Mouse (Mus musculus) ES-E14 (cell line): ENCODE results near the gene Tst. TPM values are rescaled to one million over a fixed set of nuclear protein-coding genes. Genes with fewer than 3 reads are reported as not detected.
A peak's percentile ranks its signal among the peaks of the same experiment; 100 is the strongest.

ENCODE experiments used
- DNase-seq: peaks from one replicate; pipeline ENCODE4 v3.0.0-alpha.2; 2013; ENCODE audit warnings: low read depth, low spot score
- H3K27ac ChIP-seq: 2 replicates; pipeline ENCODE4 v1.5.1; 2012; ENCODE audit warnings: low read depth, mild to moderate bottlenecking, low read length, moderate library complexity, mixed read lengths; ENCODE audit not compliant: poor library complexity, insufficient read depth, severe bottlenecking
- H3K36me3 ChIP-seq: 2 replicates; pipeline ENCODE4 v1.6.1; 2012; ENCODE audit warnings: mild to moderate bottlenecking, low read length, moderate library complexity, mixed read lengths; ENCODE audit not compliant: control insufficient read depth, poor library complexity, insufficient read depth, severe bottlenecking
- H3K4me1 ChIP-seq, 2 experiments: fragments of 150-350 bp in 1 of 2; sonication (generic) in 1 of 2; 2 replicates each; pipeline ENCODE4 v1.6.1; 2012; ENCODE audit warnings: low read length in 2 of 2, mild to moderate bottlenecking in 1 of 2, mixed read lengths in 1 of 2; ENCODE audit not compliant: control insufficient read depth in 2 of 2, insufficient read depth in 2 of 2, poor library complexity in 1 of 2
- H3K4me3 ChIP-seq, 2 experiments: fragments of 150-350 bp in 1 of 2; sonication (generic) in 1 of 2; 2 replicates each; pipeline ENCODE4 v1.5.1; 2012; ENCODE audit warnings: low read length in 2 of 2, low read depth in 1 of 2, mild to moderate bottlenecking in 1 of 2, mixed read lengths in 1 of 2; ENCODE audit not compliant: insufficient read depth in 1 of 2, poor library complexity in 1 of 2, severe bottlenecking in 1 of 2
- H3K9ac ChIP-seq: 2 replicates; pipeline ENCODE4 v1.6.1; 2012; ENCODE audit warnings: low read depth, mild to moderate bottlenecking, low read length, mixed read lengths; ENCODE audit not compliant: poor library complexity, insufficient read depth, severe bottlenecking
- H3K9me3 ChIP-seq: fragments of 150-350 bp; sonication (generic); 2 replicates; pipeline ENCODE4 v1.6.1; 2012; ENCODE audit warnings: low read depth, mild to moderate bottlenecking, low read length; ENCODE audit not compliant: control insufficient read depth, insufficient read depth
- CHD2 ChIP-seq: IDR thresholded peaks from 2 replicates; pipeline ENCODE4 v1.6.1; 2014; ENCODE audit warnings: mild to moderate bottlenecking, low read depth, low read length, inconsistent platforms
- HCFC1 ChIP-seq: IDR thresholded peaks from 2 replicates; pipeline ENCODE4 v1.6.1; 2012; ENCODE audit warnings: low read length, inconsistent platforms, borderline replicate concordance; ENCODE audit not compliant: insufficient read depth
- MAFK ChIP-seq: IDR thresholded peaks from 2 replicates; pipeline ENCODE4 v1.6.1; 2014; ENCODE audit warnings: mild to moderate bottlenecking, low read depth, low read length, inconsistent platforms; ENCODE audit not compliant: insufficient read depth
- ZC3H11A ChIP-seq: IDR thresholded peaks from 2 replicates; pipeline ENCODE4 v1.6.1; 2012; ENCODE audit warnings: low read depth, mild to moderate bottlenecking, inconsistent platforms, low read length, borderline replicate concordance
- ZNF384 ChIP-seq: IDR thresholded peaks from 2 replicates; pipeline ENCODE4 v1.6.1; 2012; ENCODE audit warnings: low read depth, low read length, inconsistent platforms
- in situ Hi-C, 2 experiments: fragments of 600-800 bp; cut with MboI; formaldehyde crosslinking; loops; one replicate each; pipeline ENCODE4 v1.15.1; 2025; ENCODE audit warnings: low sequenced_read_pairs in 2 of 2, inconsistent platforms in 1 of 2; ENCODE audit not compliant: unreplicated experiment in 2 of 2
- total RNA-seq: library from RNA; depleted of rRNA; stranded (reverse); fragments of 300-350 nt; gene quantifications from 2 replicates; pipeline ENCODE4 v1.2.3, GENCODE M21; 2012

Tst gene
- total RNA-seq, 1 experiment: 14.9 TPM

GRCm38 (mm10) chr15:78420395-78420794, 14.7 kb upstream of the Tst start:
- DNase-seq: no peak
- H3K9ac ChIP-seq: no peak overlapping the region
- H3K27ac ChIP-seq: no peak overlapping the region
- peaks cover 0 to 17% of the 10 kb centered on the region in 2 experiments; a peak in 2 of 4 replicates for H3K4me1 ChIP-seq
- no peaks in the 10 kb centered on the region for H3K36me3 ChIP-seq
- TF ChIP-seq ZNF384: no peak
- TF ChIP-seq HCFC1: no peak
- no peak for TF ChIP-seq CHD2
- no peak for TF ChIP-seq MAFK
- TF ChIP-seq ZC3H11A: no peak
- H3K4me3 ChIP-seq: no peak overlapping the region
- in situ Hi-C loops: no loop called here
- H3K9me3 ChIP-seq: no peaks in the 10 kb centered on the region

DNA sequence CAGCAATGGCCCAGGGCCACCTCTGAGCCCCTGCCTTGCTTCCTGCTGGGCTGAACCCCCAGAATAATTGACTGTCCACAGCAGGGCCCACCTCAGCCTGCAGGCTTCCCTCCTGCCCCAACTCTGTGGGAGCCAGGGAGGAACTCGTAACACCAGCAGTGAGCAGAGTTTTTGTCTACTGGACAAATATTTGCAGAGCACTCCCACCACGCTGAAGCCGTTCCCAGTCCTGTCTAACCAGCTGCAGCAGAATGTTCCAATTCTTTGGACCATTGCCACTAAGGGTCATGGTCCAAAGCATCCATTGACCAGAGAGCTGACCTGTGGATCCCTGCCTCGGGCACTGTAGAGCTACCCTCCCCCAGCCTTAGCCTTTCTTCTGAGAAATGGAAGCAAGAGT, 11.2 kb upstream of the Tst start:
- Histone ChIP-seq H3K4me1 (peaks cover 0 to 9% of the 10 kb centered on the region in 2 experiments; a peak in 1 of 4 replicates), H3K27ac (no peak overlapping the region), H3K4me3 (no peak overlapping the region), H3K9ac (no peak overlapping the region), H3K36me3 (peaks cover 9% of the 10 kb centered on the region; the same call in 1 of the 2 replicates), H3K9me3 (no peaks in the 10 kb centered on the region)
- TF ChIP-seq MAFK (0 out of 2 replicates have a peak, but pooled peaks have one; percentile 2), HCFC1 (no peak)
- no peak for DNase-seq
- in situ Hi-C loops: no loop called here

DNA sequence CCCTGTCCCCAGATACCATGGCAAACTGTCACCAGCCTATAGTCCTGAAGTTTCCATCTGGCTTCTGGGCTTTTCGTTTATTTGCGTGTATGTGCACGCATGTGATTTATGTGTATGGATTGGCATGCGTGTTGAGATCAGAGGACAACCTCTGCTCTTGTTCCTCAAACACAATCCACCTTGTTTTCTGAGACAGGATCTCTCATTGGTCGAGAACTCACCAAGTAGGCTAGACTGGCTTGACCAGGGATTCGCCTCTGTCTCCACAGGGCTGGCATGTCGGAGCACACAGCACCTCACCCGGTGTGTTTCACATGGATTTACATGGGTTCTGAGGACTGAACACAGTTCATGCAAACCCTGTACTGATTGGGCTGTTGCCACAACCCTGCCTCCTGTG, 8.4 kb upstream of the Tst start:
- no peak for TF ChIP-seq HCFC1
- TF ChIP-seq ZC3H11A: no peak
- no peak for TF ChIP-seq CHD2
- TF ChIP-seq MAFK: no peak
- no peak for TF ChIP-seq ZNF384

DNA sequence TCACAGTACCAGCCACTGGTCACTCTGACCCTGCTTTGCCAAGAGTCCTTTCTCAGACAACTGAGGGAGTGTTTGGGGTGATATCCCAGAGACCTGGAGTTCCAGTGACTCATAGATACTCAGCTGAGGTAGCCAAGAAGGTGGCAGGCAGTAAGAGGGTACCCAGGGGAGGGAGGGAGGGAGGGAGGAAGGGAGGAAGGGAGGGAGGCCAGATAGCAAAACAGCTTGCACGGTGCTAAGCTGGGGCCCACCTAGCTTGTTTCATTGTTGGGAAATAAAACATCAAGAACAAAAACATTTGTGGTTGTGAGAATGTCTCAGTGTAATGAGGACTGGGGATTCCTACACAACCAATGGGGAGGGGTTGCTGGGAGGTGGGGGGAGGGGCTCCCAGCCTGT, 8.0 kb upstream of the Tst start:
- Histone ChIP-seq H3K4me1 (peaks cover 0 to 12% of the 10 kb centered on the region in 2 experiments; a peak in 1 of 4 replicates), H3K9ac (no peak overlapping the region), H3K9me3 (no peaks in the 10 kb centered on the region), H3K36me3 (peaks cover 19% of the 10 kb centered on the region; the same call in 1 of the 2 replicates), H3K4me3 (no peak overlapping the region), H3K27ac (no peak overlapping the region)
- no peak for DNase-seq
- in situ Hi-C loops: no loop called here
- no peak for TF ChIP-seq CHD2
- no peak for TF ChIP-seq MAFK
- no peak for TF ChIP-seq ZNF384
- no peak for TF ChIP-seq ZC3H11A
- TF ChIP-seq HCFC1: no peak

More for the DNA sequence above, 8.4 kb upstream of the Tst start:
- no peak overlapping the region for H3K9ac ChIP-seq
- peaks cover 19% of the 10 kb centered on the region; the same call in 1 of the 2 replicates for H3K36me3 ChIP-seq
- H3K4me1 ChIP-seq: peaks cover 0 to 12% of the 10 kb centered on the region in 2 experiments; a peak in 1 of 4 replicates
- H3K9me3 ChIP-seq: no peaks in the 10 kb centered on the region
- in situ Hi-C loops: no loop called here
- H3K27ac ChIP-seq: no peak overlapping the region
- DNase-seq: no peak
- no peak overlapping the region for H3K4me3 ChIP-seq

- Histone ChIP-seq H3K36me3 (peaks cover 19% of the 10 kb centered on the region; the same call in 1 of the 2 replicates), H3K9me3 (no peaks in the 10 kb centered on the region), H3K9ac (no peak overlapping the region), H3K27ac (no peak overlapping the region), H3K4me1 (peaks cover 0 to 12% of the 10 kb centered on the region in 2 experiments; a peak in 1 of 4 replicates), H3K4me3 (no peak overlapping the region)
- DNase-seq: no peak
- in situ Hi-C loops: no loop called here
- TF ChIP-seq ZNF384 (no peak), CHD2 (no peak), MAFK (no peak), ZC3H11A (no peak), HCFC1 (no peak)
Measured at GRCm38 (mm10) chr15:78413083-78413718, 7.5 kb upstream of the Tst start.
